Mouse (Mus musculus): ENCODE data around the gene Zfp651.

DNA sequence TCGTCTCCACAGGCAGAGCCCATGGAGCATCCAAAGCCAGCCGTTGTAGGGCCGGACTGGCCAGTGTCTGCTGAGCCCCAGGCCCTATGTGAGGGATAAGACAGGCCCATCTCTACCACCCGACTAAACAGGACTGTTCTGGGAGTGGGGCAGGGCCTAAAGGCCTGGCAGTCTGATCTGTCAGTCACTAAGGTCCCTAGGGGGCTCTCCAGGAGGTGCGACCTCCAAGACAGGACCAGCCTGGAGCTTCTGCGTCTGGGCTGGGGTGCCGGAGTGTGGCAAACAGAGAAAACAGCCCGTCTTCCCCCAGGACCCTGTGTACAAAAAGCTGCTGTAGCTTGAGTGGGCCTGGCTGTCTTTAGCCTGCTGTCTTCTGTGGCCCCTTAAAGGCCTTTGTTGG is 2.7 kb downstream of the Zfp651 start:
- TF ChIP-seq CTCF (IDR thresholded peaks at IDR 0.05; ENCODE audit: low read depth, low read length) (no peak), POLR2A (IDR thresholded peaks at IDR 0.05; ENCODE audit: borderline replicate concordance, low read depth, low read length) (no peak)

Measured in bone marrow macrophage, adult 2 months (primary cell).